Mouse (Mus musculus) cortical plate, adult 2 months (tissue): ENCODE data around the gene Kcnj10. TPM values are rescaled to one million over a fixed set of nuclear protein-coding genes. Genes with fewer than 3 reads are reported as not detected.

ENCODE experiments used
- H3K27ac ChIP-seq: fragments of 200-500 bp; 2 replicates; pipeline ENCODE4 v1.5.1; 2012; ENCODE audit warnings: low read length, control low read depth, inconsistent platforms; ENCODE audit not compliant: insufficient read depth
- H3K4me1 ChIP-seq: fragments of 200-500 bp; 2 replicates; pipeline ENCODE4 v1.6.1; 2011; ENCODE audit warnings: low read length; ENCODE audit not compliant: control insufficient read depth, insufficient read depth
- H3K4me3 ChIP-seq: fragments of 200-500 bp; 2 replicates; pipeline ENCODE4 v1.5.1; 2011; ENCODE audit warnings: mild to moderate bottlenecking, low read length, control low read depth; ENCODE audit not compliant: insufficient read depth
- CTCF ChIP-seq: fragments of 200-500 bp; IDR thresholded peaks from 2 replicates; pipeline ENCODE4 v1.5.1; 2011; ENCODE audit warnings: mild to moderate bottlenecking, control low read depth, low read length; ENCODE audit not compliant: insufficient read depth; ENCODE audit errors: extremely low read depth
- POLR2A ChIP-seq: fragments of 200-500 bp; IDR thresholded peaks from 2 replicates; pipeline ENCODE4 v1.6.1; 2011; ENCODE audit warnings: mild to moderate bottlenecking, low read length, control low read depth; ENCODE audit not compliant: insufficient read depth; ENCODE audit errors: extremely low read depth
- polyA plus RNA-seq: library from polyadenylated mRNA; depleted of rRNA; stranded (reverse); fragments of >200 nt; gene quantifications from 2 replicates; pipeline ENCODE4 v1.2.3, GENCODE M21; 2012

Gene Kcnj10
- polyA plus RNA-seq, 1 experiment, result 102 TPM

DNA sequence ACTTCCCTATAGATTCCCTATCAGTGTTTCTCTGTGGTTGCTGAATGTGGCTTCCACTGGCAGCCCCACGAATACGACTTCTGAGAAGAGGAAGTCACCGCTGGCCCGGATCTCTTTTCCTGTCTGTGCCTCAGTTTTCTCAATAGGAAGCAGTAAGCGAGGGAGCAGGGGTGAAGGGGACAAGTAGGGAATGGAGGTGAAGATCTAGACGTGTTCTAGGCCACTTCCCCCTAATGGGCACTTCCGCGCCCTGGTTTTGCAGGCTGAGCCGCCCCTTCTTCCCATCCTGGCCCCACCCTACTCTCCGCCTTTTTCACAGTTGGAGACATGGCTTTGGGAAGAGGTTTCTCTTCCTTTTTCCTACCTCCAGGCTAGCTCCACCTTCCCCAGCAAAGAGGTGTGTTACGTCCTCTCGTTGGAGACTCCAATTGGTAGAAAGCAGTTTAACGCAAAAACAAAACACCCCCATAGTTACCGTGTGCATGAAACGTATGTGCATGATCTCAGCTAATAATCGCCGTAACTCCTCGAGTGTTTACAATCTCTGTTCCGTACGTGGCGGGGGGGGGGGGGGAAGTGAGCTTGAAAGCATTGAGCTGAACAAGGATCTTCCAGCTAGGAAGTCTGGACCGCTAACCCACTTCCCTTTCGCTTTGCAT is 29.6 kb upstream of the Kcnj10 start:
- Histone ChIP-seq H3K27ac (peak overlapping the region; percentile 79), H3K4me3 (peak overlapping the region; percentile 98), H3K4me1 (peaks cover 9% of the 10 kb centered on the region)
- TF ChIP-seq POLR2A, result peak; percentile 73
- no peak for TF ChIP-seq CTCF

GRCm38 (mm10) chr1:172311921-172312767 is 28.9 kb upstream of the Kcnj10 start:
- TF ChIP-seq CTCF (no peak), POLR2A (peak; percentile 55; the same call in 1 of the 2 replicates)
- H3K4me3 ChIP-seq, result peak overlapping the region; percentile 98
- peaks cover 9% of the 10 kb centered on the region for H3K4me1 ChIP-seq
- H3K27ac ChIP-seq, result peak overlapping the region; percentile 97

GRCm38 (mm10) chr1:172312768-172313561 is 28.0 kb upstream of the Kcnj10 start:
- H3K4me1 ChIP-seq, result peaks cover 9% of the 10 kb centered on the region
- TF ChIP-seq CTCF, result no peak
- TF ChIP-seq POLR2A, result peak; percentile 61; the same call in 1 of the 2 replicates
- H3K4me3 ChIP-seq, result peak overlapping the region; percentile 98
- H3K27ac ChIP-seq, result peak overlapping the region; percentile 97

DNA sequence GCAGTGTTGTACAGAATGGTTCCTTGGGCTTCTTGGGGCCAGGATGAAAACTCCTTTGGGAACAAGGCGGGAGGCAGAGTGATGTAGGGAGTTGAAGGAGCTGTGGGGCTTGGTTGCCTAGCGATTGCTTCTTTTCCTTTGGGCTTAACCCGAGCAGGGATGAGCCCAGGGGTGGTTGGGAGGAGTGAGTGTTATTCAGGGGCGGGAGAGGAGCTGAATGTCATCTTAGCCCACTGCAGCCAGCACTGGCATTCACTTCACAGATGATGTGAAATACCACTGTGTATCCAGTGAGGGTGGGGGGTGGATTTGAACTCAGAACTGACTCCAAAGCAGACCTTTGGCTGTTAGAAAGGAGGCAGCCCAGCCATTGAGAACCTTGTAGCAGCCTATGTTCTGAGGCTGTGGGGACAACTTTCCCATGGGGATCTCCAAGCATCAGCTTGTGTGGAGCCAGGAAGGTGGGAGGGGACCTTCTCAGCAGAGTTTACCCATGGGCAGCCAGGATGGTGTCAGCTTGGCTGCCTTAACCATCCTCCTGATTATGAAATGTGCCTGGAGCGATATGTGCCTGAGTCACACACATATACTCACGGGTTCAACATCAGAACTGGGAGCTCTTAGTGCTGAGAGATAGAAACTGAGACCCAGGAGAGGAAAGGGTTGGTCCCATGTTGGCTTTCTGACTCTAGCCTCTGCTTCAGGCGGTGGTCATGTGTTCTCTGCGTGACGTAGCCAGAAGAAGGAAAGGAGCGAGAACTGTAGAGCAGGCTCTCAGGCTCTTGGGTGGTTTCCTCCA is 27.2 kb upstream of the Kcnj10 start:
- H3K27ac ChIP-seq, result peak overlapping the region; percentile 97
- H3K4me1 ChIP-seq, result peaks cover 9% of the 10 kb centered on the region
- peak overlapping the region; percentile 98 for H3K4me3 ChIP-seq
- no peak for TF ChIP-seq CTCF
- TF ChIP-seq POLR2A, result peak; percentile 69; the same call in 1 of the 2 replicates

DNA sequence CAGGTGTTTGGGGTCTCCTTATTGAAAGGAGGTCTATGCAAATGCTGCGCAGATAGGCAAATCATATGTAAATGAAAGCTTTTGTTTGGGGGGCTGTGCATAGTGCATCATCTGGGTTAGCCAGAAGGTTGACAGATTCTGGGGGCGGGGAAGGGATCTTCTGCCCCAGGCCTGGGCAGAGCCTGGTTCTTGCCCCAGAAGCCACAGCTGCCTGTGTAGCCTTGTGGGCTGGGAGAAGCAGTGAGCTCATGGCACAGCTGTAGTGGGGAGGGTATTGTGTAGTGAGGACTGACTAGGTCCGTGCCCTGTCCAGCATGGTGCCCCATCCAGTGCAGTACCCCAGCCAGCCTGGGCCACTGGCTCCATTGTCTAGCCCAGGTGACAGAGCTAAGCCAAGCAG is 26.1 kb upstream of the Kcnj10 start:
- H3K27ac ChIP-seq, result peak overlapping the region; percentile 26
- H3K4me3 ChIP-seq, result peak overlapping the region; percentile 6
- peaks cover 4% of the 10 kb centered on the region for H3K4me1 ChIP-seq
- no peak for TF ChIP-seq CTCF
- TF ChIP-seq POLR2A, result no peak

DNA sequence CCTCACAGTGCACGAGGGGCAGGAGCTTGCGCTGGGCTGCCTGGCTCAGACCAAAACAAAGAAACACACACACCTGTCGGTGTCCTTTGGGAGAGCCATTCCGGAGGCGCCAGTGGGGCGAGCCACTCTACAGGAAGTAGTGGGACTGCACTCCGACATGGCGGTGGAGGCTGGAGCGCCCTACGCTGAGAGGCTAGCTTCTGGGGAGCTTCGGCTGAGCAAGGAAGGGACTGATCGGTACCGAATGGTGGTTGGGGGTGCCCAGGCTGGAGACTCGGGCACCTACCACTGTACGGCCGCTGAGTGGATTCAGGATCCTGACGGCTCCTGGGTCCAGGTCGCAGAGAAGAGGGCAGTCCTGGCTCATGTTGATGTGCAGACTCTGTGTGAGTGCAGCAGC is 23.6 kb upstream of the Kcnj10 start:
- H3K4me3 ChIP-seq, result no peak overlapping the region
- TF ChIP-seq CTCF (no peak), POLR2A (no peak)
- peaks cover 3% of the 10 kb centered on the region for H3K4me1 ChIP-seq
- H3K27ac ChIP-seq, result 0 out of 2 replicates have a peak overlapping the region, but pooled peaks have one; percentile 6

DNA sequence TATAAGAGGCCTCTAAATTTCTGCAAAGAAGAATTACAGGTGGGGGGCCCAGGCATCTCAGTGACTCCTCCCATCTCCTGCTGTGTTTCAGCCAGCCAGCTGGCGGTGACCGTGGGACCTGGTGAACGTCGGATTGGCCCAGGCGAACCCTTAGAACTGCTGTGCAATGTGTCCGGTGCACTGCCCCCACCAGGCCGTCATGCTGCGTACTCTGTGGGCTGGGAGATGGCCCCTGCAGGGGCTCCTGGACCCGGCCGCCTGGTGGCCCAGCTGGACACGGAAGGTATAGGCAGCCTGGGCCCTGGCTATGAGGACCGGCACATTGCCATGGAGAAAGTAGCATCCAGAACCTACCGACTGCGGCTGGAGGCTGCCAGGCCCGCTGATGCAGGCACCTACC is 23.1 kb upstream of the Kcnj10 start:
- TF ChIP-seq POLR2A (no peak), CTCF (no peak)
- Histone ChIP-seq H3K4me3 (no peak overlapping the region), H3K27ac (peak overlapping the region; percentile 70), H3K4me1 (peaks cover 3% of the 10 kb centered on the region)

GRCm38 (mm10) chr1:172318424-172319035 is 22.5 kb upstream of the Kcnj10 start:
- Histone ChIP-seq H3K4me1 (peaks cover 6% of the 10 kb centered on the region), H3K4me3 (no peak overlapping the region), H3K27ac (peak overlapping the region; percentile 70)
- TF ChIP-seq CTCF (no peak), POLR2A (peak; percentile 46; the same call in 1 of the 2 replicates)

DNA sequence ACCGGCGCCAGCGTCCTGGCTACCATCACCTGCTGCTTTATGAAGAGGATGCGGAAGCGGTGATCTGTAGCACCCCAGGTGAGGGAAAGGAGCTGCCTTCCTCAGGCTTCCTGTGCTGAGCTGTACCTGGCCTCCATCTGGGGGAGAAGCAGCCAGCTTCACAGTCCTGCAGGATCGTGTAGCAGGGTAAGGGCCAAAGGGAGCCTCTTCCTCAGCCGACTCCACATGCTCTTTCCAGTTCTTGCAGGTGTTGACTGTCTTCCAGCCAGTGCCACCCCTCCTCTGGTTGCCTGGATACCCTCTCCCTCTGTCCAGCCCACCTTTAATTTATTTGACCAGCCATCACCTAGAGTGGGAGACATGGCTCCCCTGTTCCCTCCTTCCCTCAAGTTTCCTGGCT is 21.7 kb upstream of the Kcnj10 start:
- Histone ChIP-seq H3K4me3 (no peak overlapping the region), H3K27ac (peak overlapping the region; percentile 37; the same call in 1 of the 2 replicates), H3K4me1 (peaks cover 10% of the 10 kb centered on the region)
- TF ChIP-seq POLR2A (peak; percentile 79), CTCF (no peak)
